Mouse (Mus musculus): Measurements from ENCODE around the gene Fbrsl1.

GRCm38 (mm10) chr5:110415022-110415421 is 33.3 kb downstream of the Fbrsl1 start:
- no peak for TF ChIP-seq CTCF (IDR thresholded peaks at IDR 0.05; ENCODE audit: control insufficient read depth, insufficient read depth, low read length)
- no peak for TF ChIP-seq POLR2A (IDR thresholded peaks at IDR 0.05; ENCODE audit: borderline replicate concordance, control insufficient read depth, low read depth, low read length)

Data from bone marrow, adult 2 months (tissue).